Comparison of ENCODE assay signal across 7 mouse cellular contexts in the genomic region with DNA sequence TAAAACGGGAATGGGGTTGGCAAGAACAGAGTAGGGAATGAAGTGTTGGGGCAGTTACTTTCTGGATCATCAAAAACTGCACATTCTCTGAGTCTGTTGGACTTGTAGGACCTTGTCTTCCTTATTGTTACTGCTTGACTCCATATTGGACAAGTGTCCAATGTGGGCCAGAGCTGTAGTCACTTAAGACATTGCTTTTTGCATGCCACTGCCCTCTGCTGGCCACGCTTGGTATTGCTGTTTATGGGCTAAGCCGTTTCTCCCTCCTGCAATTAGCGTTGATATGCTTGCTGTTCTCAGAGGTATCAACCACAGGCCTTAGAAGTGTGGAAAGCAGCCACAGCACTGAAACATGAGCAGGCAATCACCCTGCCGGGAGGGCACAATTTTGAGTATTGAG.
DNase-seq lines count a peak whose midpoint lies in the region; ATAC-seq lines count a peak whose summit lies in the region.

No protein-coding gene starts in this region.

- no peaks in the 10 kb centered on the region for H3K4me1 ChIP-seq in intestine, embryonic 16.5 days (ENCODE audit: control insufficient read depth, insufficient read depth, low read length)
- no peaks in the 10 kb centered on the region for H3K4me1 ChIP-seq in midbrain, embryonic 15.5 days

- no peaks in the 10 kb centered on the region for H3K27me3 ChIP-seq in intestine, embryonic 16.5 days (replicated peaks; ENCODE audit: control insufficient read depth, insufficient read depth, low read length)
- H3K27me3 ChIP-seq in midbrain, embryonic 15.5 days (replicated peaks) = no peaks in the 10 kb centered on the region

- DNase-seq in ZHBTc4 (ENCODE audit: low read depth, low spot score) = peak; percentile 88
- peak; percentile 75 for DNase-seq in cerebellum, adult 8-10 months
- peak; percentile 64 to 80 for DNase-seq in frontal cortex, postnatal 25 days (ENCODE audit: low spot score in 2 of 2)
- peak; percentile 71 for DNase-seq in left cerebral cortex, postnatal 25 days (ENCODE audit: low spot score in 2 of 2)
- DNase-seq in spleen, postnatal 10 days (ENCODE audit: low spot score in 2 of 2) = peak; percentile 79 to 87

- no peaks in the 10 kb centered on the region for H3K36me3 ChIP-seq in intestine, embryonic 16.5 days (ENCODE audit: control insufficient read depth, insufficient read depth, low read length)
- no peaks in the 10 kb centered on the region for H3K36me3 ChIP-seq in midbrain, embryonic 15.5 days (replicated peaks)

- no peaks in the 10 kb centered on the region for H3K9me3 ChIP-seq in intestine, embryonic 16.5 days (ENCODE audit: control insufficient read depth, low read length)
- H3K9me3 ChIP-seq in midbrain, embryonic 15.5 days = no peaks in the 10 kb centered on the region

- H3K4me2 ChIP-seq in intestine, embryonic 16.5 days (ENCODE audit: low read depth, low read length) = no peak overlapping the region
- H3K4me2 ChIP-seq in midbrain, embryonic 15.5 days = no peak overlapping the region

- H3K27ac ChIP-seq in intestine, embryonic 16.5 days (ENCODE audit: low read length) = no peak overlapping the region
- H3K27ac ChIP-seq in midbrain, embryonic 15.5 days = no peak overlapping the region

- peak; percentile 42; the same call in 1 of the 2 replicates for ATAC-seq in intestine, embryonic 16.5 days
- 0 out of 2 replicates have a peak, but pooled peaks have one; percentile 27 for ATAC-seq in midbrain, embryonic 15.5 days (replicated peaks)

- intact Hi-C loops in left cerebral cortex, postnatal 25 days (cut with DNase I) = no loop called here

- H3K4me3 ChIP-seq in intestine, embryonic 16.5 days (ENCODE audit: low read length) = no peak overlapping the region
- H3K4me3 ChIP-seq in midbrain, embryonic 15.5 days = no peak overlapping the region

- H3K9ac ChIP-seq in intestine, embryonic 16.5 days (ENCODE audit: low read depth, low read length) = no peak overlapping the region
- no peak overlapping the region for H3K9ac ChIP-seq in midbrain, embryonic 15.5 days

- WGBS in intestine, embryonic 16.5 days = 38% methylated on average over 5 of the region's 5 CpGs
- WGBS in midbrain, embryonic 15.5 days = 43% methylated on average over 5 of the region's 5 CpGs
